Mouse (Mus musculus): ENCODE results near the gene Ryr2.

The Ryr2 gene

GRCm38 (mm10) chr13:11772173-11772572 lies 334.6 kb downstream of the Ryr2 start:
- DNase-seq (ENCODE audit: low read depth), result no peak

GRCm38 (mm10) chr13:11766899-11767298 lies 339.8 kb downstream of the Ryr2 start:
- no peak for DNase-seq (ENCODE audit: low read depth)

GRCm38 (mm10) chr13:11763925-11764324 lies 342.8 kb downstream of the Ryr2 start:
- no peak for DNase-seq (ENCODE audit: low read depth)

- no peak for DNase-seq (ENCODE audit: low read depth)
Observed at GRCm38 (mm10) chr13:11763104-11763503, 343.6 kb downstream of the Ryr2 start.

- DNase-seq (ENCODE audit: low read depth), result no peak
Observed at GRCm38 (mm10) chr13:11757894-11758293, 348.9 kb downstream of the Ryr2 start.

GRCm38 (mm10) chr13:11745479-11745878 lies 361.3 kb downstream of the Ryr2 start:
- no peak for DNase-seq (ENCODE audit: low read depth)

GRCm38 (mm10) chr13:11738211-11738610 lies 368.5 kb downstream of the Ryr2 start:
- no peak for DNase-seq (ENCODE audit: low read depth)

- no peak for DNase-seq (ENCODE audit: low read depth)
Observed at GRCm38 (mm10) chr13:11716216-11716615, 390.5 kb downstream of the Ryr2 start.

GRCm38 (mm10) chr13:11709708-11710471 lies 396.9 kb downstream of the Ryr2 start:
- DNase-seq (ENCODE audit: low read depth), result no peak

GRCm38 (mm10) chr13:11701721-11702120 lies 405.0 kb downstream of the Ryr2 start:
- no peak for DNase-seq (ENCODE audit: low read depth)

GRCm38 (mm10) chr13:11696496-11696895 lies 410.2 kb downstream of the Ryr2 start:
- no peak for DNase-seq (ENCODE audit: low read depth)

- DNase-seq (ENCODE audit: low read depth), result no peak
Observed at GRCm38 (mm10) chr13:11681802-11682201, 424.9 kb downstream of the Ryr2 start.

- DNase-seq (ENCODE audit: low read depth), result no peak
Observed at GRCm38 (mm10) chr13:11662815-11663214, 443.9 kb downstream of the Ryr2 start.

- DNase-seq (ENCODE audit: low read depth), result no peak
Observed at GRCm38 (mm10) chr13:11644846-11645245, 461.9 kb downstream of the Ryr2 start.

GRCm38 (mm10) chr13:11636383-11636782 lies 470.4 kb downstream of the Ryr2 start:
- DNase-seq (ENCODE audit: low read depth), result no peak

- DNase-seq (ENCODE audit: low read depth), result no peak
Observed at GRCm38 (mm10) chr13:11624513-11624912, 482.2 kb downstream of the Ryr2 start.

GRCm38 (mm10) chr13:11595431-11595830 lies 511.3 kb downstream of the Ryr2 start:
- no peak for DNase-seq (ENCODE audit: low read depth)

- no peak for DNase-seq (ENCODE audit: low read depth)
Observed at GRCm38 (mm10) chr13:11585283-11585682, 521.5 kb downstream of the Ryr2 start.

GRCm38 (mm10) chr13:11572552-11572951 lies 534.2 kb downstream of the Ryr2 start:
- no peak for DNase-seq (ENCODE audit: low read depth)

- DNase-seq (ENCODE audit: low read depth), result no peak
Observed at GRCm38 (mm10) chr13:11567376-11567775, 539.4 kb downstream of the Ryr2 start.

- no peak for DNase-seq (ENCODE audit: low read depth)
Observed at GRCm38 (mm10) chr13:11566486-11566885, 540.3 kb downstream of the Ryr2 start.

GRCm38 (mm10) chr13:11563224-11564024 lies 543.3 kb downstream of the Ryr2 start:
- no peak for DNase-seq (ENCODE audit: low read depth)

GRCm38 (mm10) chr13:11549644-11550043 lies 557.1 kb downstream of the Ryr2 start:
- DNase-seq (ENCODE audit: low read depth), result no peak

All from fibroblast of lung, adult 2 months (primary cell).